Mouse (Mus musculus) G1E (cell line): ENCODE measurements around the gene D5Ertd579e.

Source experiments
- CTCF ChIP-seq: IDR thresholded peaks from 2 replicates; pipeline ENCODE4 v1.5.1; 2012; ENCODE audit warnings: low read depth, low read length, inconsistent platforms, mixed read lengths
- GATA1 ChIP-seq: IDR thresholded peaks from 2 replicates; pipeline ENCODE4 v1.6.1; 2012; ENCODE audit warnings: borderline replicate concordance, low read length, inconsistent platforms, mixed read lengths
- POLR2AphosphoS5 ChIP-seq: IDR thresholded peaks from 2 replicates; pipeline ENCODE4 v1.6.1; 2012; ENCODE audit warnings: low read depth, low read length, inconsistent platforms; ENCODE audit not compliant: insufficient replicate concordance

- peak; percentile 22; the same call in 1 of the 2 replicates for TF ChIP-seq CTCF
- no peak for TF ChIP-seq POLR2AphosphoS5
- no peak for TF ChIP-seq GATA1
These were observed 44.0 kb upstream of the D5Ertd579e start for GRCm38 (mm10) chr5:36739829-36740228.
